Mouse (Mus musculus) spleen, adult 2 months (tissue): ENCODE measurements around the gene Farsb.

Source experiments
- CTCF ChIP-seq: fragments of 200-500 bp; IDR thresholded peaks from 2 replicates; pipeline ENCODE4 v1.5.1; 2011; ENCODE audit warnings: mild to moderate bottlenecking, inconsistent platforms; ENCODE audit not compliant: insufficient read depth, insufficient read length, insufficient replicate concordance; ENCODE audit errors: extremely low read depth
- POLR2A ChIP-seq: fragments of 200-500 bp; IDR thresholded peaks from 2 replicates; pipeline ENCODE4 v1.6.1; 2011; ENCODE audit warnings: low read depth, low read length, inconsistent platforms

DNA sequence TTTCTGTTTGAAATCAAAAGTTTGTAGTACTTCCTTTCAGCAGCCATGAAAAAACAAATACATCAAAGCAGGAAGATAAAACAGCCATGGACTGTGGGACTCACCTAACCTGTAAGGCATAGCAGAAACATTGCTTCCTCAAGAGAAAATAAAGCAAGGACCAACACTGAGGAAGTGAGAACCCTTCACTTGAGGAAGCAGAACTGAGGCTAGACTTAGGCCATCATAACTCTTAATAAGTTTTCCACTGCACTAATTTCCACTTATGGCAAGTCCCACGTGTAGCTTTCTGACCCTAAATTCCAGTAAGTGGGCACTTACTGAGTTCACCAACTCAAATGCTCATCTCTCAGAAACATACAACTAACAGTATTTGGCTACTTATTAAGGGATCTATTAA is 1.4 kb upstream of the Farsb start:
- TF ChIP-seq CTCF (no peak), POLR2A (no peak)
